9 mouse cellular contexts compared by ENCODE assay signal in genomic region chr6:53794323-53794971, GRCm38 (mm10). TPM values are rescaled to one million over a fixed set of nuclear protein-coding genes. Genes with fewer than 3 reads are reported as not detected.
DNase-seq lines count a peak whose midpoint lies in the region; ATAC-seq and TF ChIP-seq lines count a peak whose summit lies in the region.
"Had no signal": no experiment of that assay in that cellular context is flagged by ENCODE, and none has a peak within 500 bp of the region (broad histone marks: within the 10 kb centered on the region; RNA-seq: fewer than 3 reads in every experiment).

No protein-coding gene starts in this region.

- no peaks in the 10 kb centered on the region for H3K36me3 ChIP-seq in embryonic facial prominence, embryonic 10.5 days (replicated peaks)
- no peaks in the 10 kb centered on the region for H3K36me3 ChIP-seq in kidney, adult 2 months (ENCODE audit: control insufficient read depth, insufficient read depth, low read length)
- H3K36me3 ChIP-seq in midbrain, embryonic 14.5 days (ENCODE audit: control insufficient read depth, insufficient read depth, low read length), result no peaks in the 10 kb centered on the region
- H3K36me3 ChIP-seq: G1E had no signal

- no peak overlapping the region for H3K27ac ChIP-seq in embryonic facial prominence, embryonic 10.5 days (replicated peaks)
- H3K27ac ChIP-seq in kidney, adult 2 months (ENCODE audit: insufficient read depth, low read depth, low read length), result no peak overlapping the region
- H3K27ac ChIP-seq in midbrain, embryonic 14.5 days (replicated peaks; ENCODE audit: low read depth, low read length), result no peak overlapping the region

- TF ChIP-seq POLR2A in kidney, adult 2 months (IDR thresholded peaks at IDR 0.05; ENCODE audit: low read depth, low read length), result no peak

- H3K4me3 ChIP-seq in embryonic facial prominence, embryonic 10.5 days, result no peak overlapping the region
- no peak overlapping the region for H3K4me3 ChIP-seq in kidney, adult 2 months (ENCODE audit: insufficient read depth, low read depth, low read length)
- H3K4me3 ChIP-seq in midbrain, embryonic 14.5 days (replicated peaks; ENCODE audit: low read depth, low read length), result no peak overlapping the region

- H3K27me3 ChIP-seq in embryonic facial prominence, embryonic 10.5 days (replicated peaks; ENCODE audit: low read depth, poor library complexity, severe bottlenecking), result peaks cover 25% of the 10 kb centered on the region
- H3K27me3 ChIP-seq in kidney, adult 2 months (replicated peaks; ENCODE audit: control insufficient read depth, insufficient read depth, low read length), result no peaks in the 10 kb centered on the region
- H3K27me3 ChIP-seq in midbrain, embryonic 14.5 days (ENCODE audit: control insufficient read depth, insufficient read depth, low read length), result no peaks in the 10 kb centered on the region

- TF ChIP-seq CTCF in kidney, adult 2 months (conservative IDR thresholded peaks at IDR 0.05; ENCODE audit: insufficient read depth, insufficient read length, low read depth, low read length), result peak; percentile 87

- WGBS in embryonic facial prominence, embryonic 10.5 days, result 13% methylated on average over 17 of the region's 17 CpGs
- WGBS in kidney, adult 2 months, result 11% methylated on average over 17 of the region's 17 CpGs
- WGBS in midbrain, embryonic 14.5 days, result 12% methylated on average over 17 of the region's 17 CpGs

- peak; percentile 69 for ATAC-seq in granulocyte monocyte progenitor cell, adult 5-6 weeks (replicated peaks; ENCODE audit: poor library complexity, severe bottlenecking)
- ATAC-seq in midbrain, embryonic 14.5 days (ENCODE audit: low FRiP score, low TSS enrichment), result no peak

- no peaks in the 10 kb centered on the region for H3K9me3 ChIP-seq in embryonic facial prominence, embryonic 10.5 days
- no peaks in the 10 kb centered on the region for H3K9me3 ChIP-seq in midbrain, embryonic 14.5 days (ENCODE audit: control insufficient read depth, low read length)

- H3K9ac ChIP-seq in midbrain, embryonic 14.5 days (replicated peaks; ENCODE audit: low read length), result no peak overlapping the region

- intact Hi-C loops in left cerebral cortex, postnatal 36 days (cut with DNase I), result loop anchor here (10.0 kb wide), 1 partner anchor 240 kb away; the partner anchor contains the start of gene Chn2

- peak; percentile 19 for DNase-seq in thymus, postnatal 14 days
- no peak for DNase-seq in thymus, postnatal 0 days (ENCODE audit: low spot score)
- peak; percentile 81 for DNase-seq in embryonic facial prominence, embryonic 10.5 days (ENCODE audit: low spot score)
- peak; percentile 87 for DNase-seq in kidney, adult 2 months
- DNase-seq in left cerebral cortex, postnatal 36 days (ENCODE audit: low spot score in 2 of 2), result peak; percentile 80 to 86
- peak; percentile 94 for DNase-seq in midbrain, embryonic 14.5 days
- DNase-seq in testis, postnatal 14 days (ENCODE audit: low spot score), result peak; percentile 55

- H3K4me2 ChIP-seq in midbrain, embryonic 14.5 days (ENCODE audit: low read length), result no peak overlapping the region; the same call in 1 of the 2 replicates

- peaks cover 44% of the 10 kb centered on the region for H3K4me1 ChIP-seq in embryonic facial prominence, embryonic 10.5 days
- no peaks in the 10 kb centered on the region for H3K4me1 ChIP-seq in kidney, adult 2 months (ENCODE audit: control insufficient read depth, insufficient read depth, low read length)
- peaks cover 5% of the 10 kb centered on the region; the same call in 1 of the 2 replicates for H3K4me1 ChIP-seq in midbrain, embryonic 14.5 days (ENCODE audit: control insufficient read depth, insufficient read depth, low read length)

RNA-seq across cellular contexts. Expression of gene Tril, which starts 26.2 kb away (rescaled TPM):
- 1.9 and 2.0 TPM in 2 replicates for polyA plus RNA-seq in thymus, postnatal 0 days (2015; fragmentation: Nextera tagmentation; extraction: Ambion mirVana)
- polyA plus RNA-seq in embryonic facial prominence, embryonic 10.5 days (2016; fragmentation: Nextera tagmentation; extraction: Ambion mirVana), result 50.1 and 65.8 TPM in 2 replicates
- not detected in 2 replicates for total RNA-seq in granulocyte monocyte progenitor cell, adult 5-6 weeks (2014; fragmentation: Nextera tagmentation)
- not detected in 2 replicates for total RNA-seq in granulocyte monocyte progenitor cell, adult 5-6 weeks (2017)
- polyA plus RNA-seq in kidney, adult 2 months (2012; rRNA removed), result 17.3 and 18.9 TPM in 2 replicates
- 10 to 100 TPM; 31.5 to 33.4 TPM for total RNA-seq in left cerebral cortex, postnatal 36 days (2021)
- 8.4 and 12.8 TPM in 2 replicates for polyA plus RNA-seq in midbrain, embryonic 14.5 days (2014; fragmentation: Nextera tagmentation; extraction: Ambion mirVana)
- polyA plus RNA-seq: G1E had no signal
